Mouse (Mus musculus): ENCODE measurements at regions not wholly inside any gene's neighbourhood (a gene's known extent, or its start where the extent isn't known, plus 50 kb on each side); places are given as distances from the start of the nearest gene placed in this dataset.

DNA sequence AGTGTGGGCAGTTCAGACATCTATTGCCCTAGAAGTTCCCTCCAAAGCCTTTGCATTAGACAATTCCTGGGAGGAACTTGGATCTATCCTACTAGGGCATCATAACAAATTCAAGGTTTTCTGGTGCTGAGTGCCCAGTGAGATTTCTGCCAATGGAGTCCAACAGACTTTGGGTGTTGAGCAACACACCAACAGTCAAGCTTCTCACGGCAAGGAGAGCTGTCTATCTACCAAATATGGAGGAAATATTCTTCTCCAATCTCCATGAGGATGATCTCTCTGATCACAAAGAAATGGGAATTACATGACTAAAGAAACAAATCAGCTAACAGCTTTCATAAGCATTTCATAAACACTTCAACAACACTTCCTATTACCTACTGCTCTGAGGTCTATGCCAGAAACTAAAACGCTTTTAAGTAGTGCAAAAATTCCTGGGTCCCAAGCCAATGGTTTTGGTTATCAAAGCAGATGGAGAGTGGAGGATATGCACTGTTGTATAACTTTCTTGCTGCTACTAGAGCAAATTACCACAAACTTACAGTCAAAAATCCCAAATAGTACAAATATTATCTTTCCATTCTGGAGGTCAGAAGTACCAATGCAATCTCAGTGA lies 351.8 kb upstream of the Atp2b1 start:
- H3K27me3 ChIP-seq (ENCODE audit: control insufficient read depth, insufficient read depth, insufficient read length): no peaks in the 10 kb centered on the region
- no peaks in the 10 kb centered on the region for H3K79me3 ChIP-seq (ENCODE audit: low read depth)
- H3ac ChIP-seq (ENCODE audit: control insufficient read depth, insufficient read length, low read depth): no peak overlapping the region
- H3K36me3 ChIP-seq (ENCODE audit: control insufficient read depth, insufficient read depth): no peaks in the 10 kb centered on the region
- H3K4me3 ChIP-seq (ENCODE audit: insufficient read depth, poor library complexity, severe bottlenecking): no peak overlapping the region
- TF ChIP-seq CEBPB (IDR thresholded peaks at IDR 0.05; ENCODE audit: low read depth): peak; percentile 29
- no peak for TF ChIP-seq MYOG (IDR thresholded peaks at IDR 0.05; ENCODE audit: control insufficient read depth, extremely low read depth, insufficient read length)
- H3K79me2 ChIP-seq (ENCODE audit: control insufficient read depth, insufficient read depth): no peaks in the 10 kb centered on the region

- Histone ChIP-seq H3K79me3 (ENCODE audit: low read depth) (no peaks in the 10 kb centered on the region), H3K27me3 (ENCODE audit: control insufficient read depth, insufficient read depth, insufficient read length) (no peaks in the 10 kb centered on the region), H3ac (ENCODE audit: control insufficient read depth, insufficient read length, low read depth) (no peak overlapping the region), H3K36me3 (ENCODE audit: control insufficient read depth, insufficient read depth) (no peaks in the 10 kb centered on the region), H3K79me2 (ENCODE audit: control insufficient read depth, insufficient read depth) (no peaks in the 10 kb centered on the region), H3K4me3 (ENCODE audit: insufficient read depth, poor library complexity, severe bottlenecking) (no peak overlapping the region)
- no peak for TF ChIP-seq USF1 (IDR thresholded peaks at IDR 0.05; ENCODE audit: low read depth)
- no peak for TF ChIP-seq CEBPB (IDR thresholded peaks at IDR 0.05; ENCODE audit: low read depth)
- TF ChIP-seq MAX (IDR thresholded peaks at IDR 0.05): no peak
- TF ChIP-seq CTCF (IDR thresholded peaks at IDR 0.05; ENCODE audit: control insufficient read depth, insufficient read depth, insufficient read length): no peak
These were observed 341.2 kb upstream of the Atp2b1 start for GRCm38 (mm10) chr10:98572782-98573536.

DNA sequence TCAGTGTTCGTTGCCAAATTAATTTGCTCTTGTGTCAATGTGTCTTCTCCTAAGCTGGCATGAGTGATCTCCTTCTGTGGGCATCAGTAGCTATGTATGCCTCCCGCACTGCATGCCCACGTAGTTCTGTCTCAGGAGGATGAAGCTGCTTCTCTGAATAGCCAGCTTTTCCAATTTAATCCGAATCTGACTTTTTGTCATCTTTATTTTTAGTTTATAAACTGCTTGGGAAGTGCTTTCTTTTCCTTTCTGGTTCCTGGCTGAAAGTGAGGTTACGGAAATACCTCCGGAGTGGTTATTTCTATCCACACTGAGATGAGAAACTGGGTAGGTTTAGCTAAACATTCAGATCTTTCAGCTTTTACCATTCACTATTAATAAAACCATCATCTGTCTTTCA lies 337.2 kb upstream of the Atp2b1 start:
- H3K36me3 ChIP-seq (ENCODE audit: control insufficient read depth, insufficient read depth): no peaks in the 10 kb centered on the region
- TF ChIP-seq FOSL1 (IDR thresholded peaks at IDR 0.05; ENCODE audit: insufficient read depth, low read length, poor library complexity, severe bottlenecking) (no peak), MYOG (IDR thresholded peaks at IDR 0.05; ENCODE audit: control insufficient read depth, extremely low read depth, insufficient read length) (no peak), MYOD1 (IDR thresholded peaks at IDR 0.05; ENCODE audit: control insufficient read depth, insufficient read length, low read depth) (no peak), CEBPB (IDR thresholded peaks at IDR 0.05; ENCODE audit: low read depth) (no peak), CTCF (IDR thresholded peaks at IDR 0.05; ENCODE audit: control insufficient read depth, insufficient read depth, insufficient read length) (no peak), USF1 (IDR thresholded peaks at IDR 0.05; ENCODE audit: low read depth) (no peak), MAX (IDR thresholded peaks at IDR 0.05) (no peak)
- H3K27me3 ChIP-seq (ENCODE audit: control insufficient read depth, insufficient read depth, insufficient read length): no peaks in the 10 kb centered on the region
- H3K79me3 ChIP-seq (ENCODE audit: low read depth): no peaks in the 10 kb centered on the region
- H3K4me3 ChIP-seq (ENCODE audit: insufficient read depth, poor library complexity, severe bottlenecking): no peak overlapping the region
- no peak overlapping the region for H3ac ChIP-seq (ENCODE audit: control insufficient read depth, insufficient read length, low read depth)
- H3K79me2 ChIP-seq (ENCODE audit: control insufficient read depth, insufficient read depth): no peaks in the 10 kb centered on the region

DNA sequence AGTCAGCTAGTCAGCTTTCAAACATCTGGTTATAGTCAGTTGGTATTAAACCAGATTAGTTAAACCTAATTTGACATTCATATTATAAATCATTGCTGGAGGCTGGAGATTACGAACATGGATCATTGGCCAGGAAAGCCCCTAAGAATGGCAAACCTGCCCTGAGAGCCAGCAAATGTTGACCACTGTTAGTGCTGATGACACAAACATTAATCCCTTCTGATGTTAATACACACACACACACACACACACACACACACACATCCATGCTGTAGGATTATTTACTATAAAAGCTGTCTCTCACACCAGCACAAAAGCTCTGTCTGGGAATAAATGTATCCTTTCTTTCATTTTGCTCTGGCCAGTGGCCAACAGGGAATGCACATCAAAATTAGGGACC lies 329.4 kb upstream of the Atp2b1 start:
- Histone ChIP-seq H3K27me3 (ENCODE audit: control insufficient read depth, insufficient read depth, insufficient read length) (no peaks in the 10 kb centered on the region), H3K36me3 (ENCODE audit: control insufficient read depth, insufficient read depth) (no peaks in the 10 kb centered on the region), H3K79me2 (ENCODE audit: control insufficient read depth, insufficient read depth) (no peaks in the 10 kb centered on the region), H3K4me3 (ENCODE audit: insufficient read depth, poor library complexity, severe bottlenecking) (no peak overlapping the region), H3K79me3 (ENCODE audit: low read depth) (no peaks in the 10 kb centered on the region), H3ac (ENCODE audit: control insufficient read depth, insufficient read length, low read depth) (no peak overlapping the region)
- TF ChIP-seq CEBPB (IDR thresholded peaks at IDR 0.05; ENCODE audit: low read depth) (no peak), USF1 (IDR thresholded peaks at IDR 0.05; ENCODE audit: low read depth) (no peak), MYOG (IDR thresholded peaks at IDR 0.05; ENCODE audit: control insufficient read depth, extremely low read depth, insufficient read length) (no peak), MYOD1 (IDR thresholded peaks at IDR 0.05; ENCODE audit: control insufficient read depth, insufficient read length, low read depth) (no peak), CTCF (IDR thresholded peaks at IDR 0.05; ENCODE audit: control insufficient read depth, insufficient read depth, insufficient read length) (no peak), FOSL1 (IDR thresholded peaks at IDR 0.05; ENCODE audit: insufficient read depth, low read length, poor library complexity, severe bottlenecking) (no peak), MAX (IDR thresholded peaks at IDR 0.05) (no peak)

DNA sequence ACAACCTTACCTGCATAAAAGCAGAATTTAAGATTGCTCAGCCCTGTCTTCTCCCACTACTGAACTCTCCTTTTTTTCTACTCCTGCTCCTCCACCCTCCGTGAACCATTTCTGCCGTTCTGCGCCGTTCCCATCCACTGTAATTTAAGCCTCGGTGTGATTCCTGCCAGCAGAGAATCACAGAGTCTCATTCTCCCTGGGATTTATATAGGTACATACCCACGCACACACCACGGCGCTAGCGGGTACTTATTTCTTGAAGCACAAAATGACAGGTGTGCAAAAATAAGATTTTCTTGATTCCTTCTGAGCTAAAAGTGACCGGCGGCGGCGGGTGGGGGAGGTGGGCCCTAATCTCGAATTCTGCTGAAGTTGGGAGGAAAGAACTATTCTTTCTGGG lies 324.5 kb upstream of the Atp2b1 start:
- Histone ChIP-seq H3K4me3 (ENCODE audit: insufficient read depth, poor library complexity, severe bottlenecking) (no peak overlapping the region), H3K36me3 (ENCODE audit: control insufficient read depth, insufficient read depth) (no peaks in the 10 kb centered on the region)
- no peak for TF ChIP-seq CTCF (IDR thresholded peaks at IDR 0.05; ENCODE audit: control insufficient read depth, insufficient read depth, insufficient read length)
- TF ChIP-seq MYOD1 (IDR thresholded peaks at IDR 0.05; ENCODE audit: control insufficient read depth, insufficient read length, low read depth): no peak
- no peak for TF ChIP-seq MYOG (IDR thresholded peaks at IDR 0.05; ENCODE audit: control insufficient read depth, extremely low read depth, insufficient read length)
- no peak for TF ChIP-seq MAX (IDR thresholded peaks at IDR 0.05)
- no peak for TF ChIP-seq CEBPB (IDR thresholded peaks at IDR 0.05; ENCODE audit: low read depth)
- no peak for TF ChIP-seq USF1 (IDR thresholded peaks at IDR 0.05; ENCODE audit: low read depth)

DNA sequence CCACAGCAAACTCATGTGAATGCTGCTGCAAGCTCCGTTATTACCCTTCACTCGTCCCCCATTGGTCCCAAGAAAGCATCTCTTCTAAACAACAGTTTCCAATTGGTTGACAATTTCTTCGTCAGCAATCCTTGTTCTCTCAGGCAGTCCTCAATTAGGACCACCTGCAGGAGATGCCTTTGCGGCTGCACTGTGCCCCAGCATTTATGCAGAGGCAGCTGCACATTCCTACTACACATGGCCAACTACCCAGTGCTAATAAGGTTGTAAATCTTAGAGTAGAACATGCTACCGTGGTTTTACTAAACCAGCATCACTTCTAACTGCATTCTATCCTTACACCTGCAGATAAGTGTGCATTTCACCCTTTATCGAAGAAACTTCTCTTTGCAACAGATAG lies 322.1 kb upstream of the Atp2b1 start:
- Histone ChIP-seq H3K36me3 (ENCODE audit: control insufficient read depth, insufficient read depth) (no peaks in the 10 kb centered on the region), H3ac (ENCODE audit: control insufficient read depth, insufficient read length, low read depth) (no peak overlapping the region), H3K27me3 (ENCODE audit: control insufficient read depth, insufficient read depth, insufficient read length) (no peaks in the 10 kb centered on the region), H3K4me3 (ENCODE audit: insufficient read depth, poor library complexity, severe bottlenecking) (no peak overlapping the region), H3K79me3 (ENCODE audit: low read depth) (no peaks in the 10 kb centered on the region), H3K79me2 (ENCODE audit: control insufficient read depth, insufficient read depth) (no peaks in the 10 kb centered on the region)
- TF ChIP-seq USF1 (IDR thresholded peaks at IDR 0.05; ENCODE audit: low read depth) (no peak), MYOD1 (IDR thresholded peaks at IDR 0.05; ENCODE audit: control insufficient read depth, insufficient read length, low read depth) (no peak), CEBPB (IDR thresholded peaks at IDR 0.05; ENCODE audit: low read depth) (no peak), MAX (IDR thresholded peaks at IDR 0.05) (no peak), MYOG (IDR thresholded peaks at IDR 0.05; ENCODE audit: control insufficient read depth, extremely low read depth, insufficient read length) (no peak), CTCF (IDR thresholded peaks at IDR 0.05; ENCODE audit: control insufficient read depth, insufficient read depth, insufficient read length) (no peak), FOSL1 (IDR thresholded peaks at IDR 0.05; ENCODE audit: insufficient read depth, low read length, poor library complexity, severe bottlenecking) (no peak)

More for the DNA sequence above, 324.5 kb upstream of the Atp2b1 start:
- Histone ChIP-seq H3K79me2 (ENCODE audit: control insufficient read depth, insufficient read depth) (no peaks in the 10 kb centered on the region), H3K27me3 (ENCODE audit: control insufficient read depth, insufficient read depth, insufficient read length) (no peaks in the 10 kb centered on the region), H3K79me3 (ENCODE audit: low read depth) (no peaks in the 10 kb centered on the region), H3ac (ENCODE audit: control insufficient read depth, insufficient read length, low read depth) (no peak overlapping the region)

Data from C2C12 (cell line).